Mouse (Mus musculus) ES-Bruce4 (cell line): ENCODE measurements around the gene Serbp1.

Source experiments
- CTCF ChIP-seq: IDR thresholded peaks from one replicate; pipeline ENCODE4 v1.8.1; 2011; ENCODE audit warnings: low read depth, low read length
- POLR2A ChIP-seq: IDR thresholded peaks from one replicate; pipeline ENCODE4 v1.8.1; 2011; ENCODE audit warnings: low read length; ENCODE audit not compliant: insufficient read depth

DNA sequence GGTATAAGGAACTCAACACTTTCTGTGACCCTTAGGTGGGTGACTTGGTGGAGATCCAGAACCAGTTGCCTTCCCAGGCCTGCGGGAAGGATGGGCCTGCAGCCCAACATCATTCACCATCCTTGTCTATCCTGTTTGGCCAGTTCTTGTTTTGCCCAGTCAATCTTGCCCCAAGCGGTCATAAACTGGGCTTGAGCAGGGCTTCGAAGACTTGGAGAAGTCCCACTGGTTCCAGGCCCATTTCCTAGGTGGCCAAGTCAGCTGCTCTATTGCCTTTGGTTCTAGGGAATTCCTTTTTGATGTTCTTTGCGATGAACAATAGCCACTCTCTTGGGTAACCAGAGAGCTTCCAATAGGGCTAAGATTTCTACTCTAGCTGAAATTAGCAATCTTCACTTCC is 13.1 kb downstream of the Serbp1 start:
- TF ChIP-seq CTCF = no peak
- TF ChIP-seq POLR2A = no peak
